Mouse (Mus musculus) spleen, adult 12 weeks (tissue): ENCODE results near the gene Prkcq.

Experiments used
- DNase-seq: peaks from one replicate; pipeline ENCODE4 v3.0.0; 2022; ENCODE audit warnings: low spot score

Gene Prkcq

GRCm38 (mm10) chr2:11219262-11219661 is 47.4 kb downstream of the Prkcq start:
- no peak for DNase-seq

- no peak for DNase-seq
These were observed 53.0 kb downstream of the Prkcq start for GRCm38 (mm10) chr2:11224808-11225484.

DNA sequence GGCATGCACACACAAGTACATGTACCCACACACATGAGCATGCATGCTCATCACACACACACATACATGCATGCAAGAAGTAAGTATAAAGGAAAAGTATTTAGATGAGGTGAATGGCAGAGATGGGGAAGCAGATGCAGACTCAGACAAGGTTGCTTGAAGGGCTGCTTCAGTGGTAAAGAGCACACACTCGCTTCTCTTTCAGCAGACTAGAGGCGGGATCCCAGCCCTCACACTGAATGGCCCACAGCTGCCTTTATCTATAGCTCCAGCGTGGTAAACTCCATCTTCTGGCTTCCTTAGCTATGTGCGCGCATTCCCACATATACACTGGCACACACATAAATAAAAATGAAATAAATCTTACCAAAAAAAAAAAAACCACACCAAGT is 53.6 kb downstream of the Prkcq start:
- no peak for DNase-seq

DNA sequence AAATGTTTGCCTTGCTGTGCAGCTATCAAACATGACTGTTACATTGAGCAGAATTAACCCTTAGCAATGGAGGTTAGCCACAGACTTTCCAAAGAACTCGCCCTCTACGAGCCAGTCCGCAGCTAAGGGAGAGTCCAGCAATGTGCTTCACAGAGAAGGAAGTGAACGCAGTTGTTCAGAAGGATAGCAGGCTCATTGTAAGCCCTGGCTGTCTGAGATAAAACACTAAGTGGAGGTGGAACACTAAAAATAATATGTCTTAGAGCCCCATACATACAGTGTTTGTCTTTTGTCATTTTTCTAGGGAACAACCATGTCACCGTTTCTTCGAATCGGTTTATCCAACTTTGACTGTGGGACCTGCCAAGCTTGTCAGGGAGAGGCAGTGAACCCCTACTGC is 54.6 kb downstream of the Prkcq start:
- DNase-seq, result no peak

- DNase-seq, result no peak
These were observed 57.2 kb downstream of the Prkcq start for GRCm38 (mm10) chr2:11229126-11229525.

DNA sequence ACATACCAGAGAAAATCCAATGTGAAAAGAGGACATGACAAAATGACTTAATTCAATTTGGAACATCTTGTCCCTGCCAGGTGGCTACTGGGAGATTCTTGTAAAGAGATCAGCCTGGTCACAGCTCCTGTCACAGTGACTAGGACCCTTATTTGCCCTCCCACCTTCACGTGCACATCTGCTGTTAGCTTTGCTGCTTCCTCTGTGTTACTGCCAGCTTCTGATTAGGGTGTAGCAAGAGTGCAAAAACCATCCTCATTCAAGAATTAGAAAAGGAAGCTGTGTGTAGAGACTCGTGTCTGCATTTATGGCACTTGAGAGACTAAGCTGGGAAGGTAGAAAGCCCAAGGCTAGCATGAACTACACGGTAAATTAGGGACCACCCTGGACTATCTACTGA is 59.2 kb downstream of the Prkcq start:
- no peak for DNase-seq

DNA sequence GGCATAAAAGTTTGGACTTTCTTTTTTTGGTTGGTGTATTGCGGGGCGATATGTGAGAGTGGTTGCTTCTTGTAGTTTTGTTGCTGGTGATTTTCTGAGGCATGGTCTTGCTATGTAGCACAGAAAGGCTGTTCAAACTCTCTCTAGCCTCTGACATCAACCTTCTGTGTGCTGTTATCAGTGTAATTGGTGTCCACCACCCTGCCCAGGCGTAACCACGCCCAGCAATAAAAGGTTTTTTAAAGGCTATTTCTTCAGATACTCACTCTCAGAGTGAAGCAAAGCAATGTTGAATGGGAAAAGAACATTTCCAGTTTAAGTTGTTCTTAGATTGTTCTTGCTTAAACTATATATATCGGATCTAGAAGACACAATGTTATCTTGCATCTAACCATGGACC is 60.1 kb downstream of the Prkcq start:
- no peak for DNase-seq

DNA sequence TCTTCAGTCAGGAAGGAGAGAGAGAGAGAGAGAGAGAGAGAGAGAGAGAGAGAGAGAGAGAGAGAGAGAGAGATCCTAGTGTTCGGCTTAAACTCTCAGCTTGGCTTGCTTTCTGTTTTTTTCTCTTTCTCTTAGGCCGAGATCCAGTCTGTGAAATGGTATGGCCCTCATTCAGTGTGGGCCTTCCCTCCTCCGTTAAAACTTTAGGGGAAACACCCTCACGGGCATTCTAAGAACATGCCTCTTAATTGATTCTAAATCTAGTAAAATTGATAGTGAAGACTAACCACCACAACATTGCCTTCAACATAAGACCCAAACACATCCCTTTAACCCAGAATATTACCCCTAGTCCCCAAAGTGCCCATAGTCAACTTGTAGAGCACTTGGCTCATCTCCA is 66.3 kb downstream of the Prkcq start:
- DNase-seq, result no peak

GRCm38 (mm10) chr2:11239523-11239922 is 67.6 kb downstream of the Prkcq start:
- no peak for DNase-seq

DNA sequence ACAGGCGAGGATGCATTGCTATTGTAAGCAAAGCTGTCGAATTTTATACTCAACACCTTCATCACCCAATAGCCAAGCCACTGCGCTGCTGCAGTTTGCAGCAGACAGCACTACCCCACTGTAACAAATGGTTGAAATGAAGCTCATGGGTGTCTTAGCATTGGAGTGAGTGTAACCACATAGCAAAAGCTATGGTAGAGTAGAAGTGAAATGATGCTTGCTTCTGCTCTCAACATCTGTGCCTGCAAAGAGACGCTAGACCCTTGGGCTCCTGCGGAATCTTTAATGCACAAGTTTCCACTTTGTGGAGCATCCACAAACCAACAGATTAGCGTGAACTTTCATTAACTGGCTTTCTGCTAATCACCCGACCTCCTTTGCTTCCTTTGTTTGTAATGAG is 74.0 kb downstream of the Prkcq start:
- no peak for DNase-seq

- DNase-seq, result peak; percentile 19
These were observed 82.0 kb downstream of the Prkcq start for GRCm38 (mm10) chr2:11253945-11254344.

- no peak for DNase-seq
These were observed 82.5 kb downstream of the Prkcq start for GRCm38 (mm10) chr2:11254446-11254845.

DNA sequence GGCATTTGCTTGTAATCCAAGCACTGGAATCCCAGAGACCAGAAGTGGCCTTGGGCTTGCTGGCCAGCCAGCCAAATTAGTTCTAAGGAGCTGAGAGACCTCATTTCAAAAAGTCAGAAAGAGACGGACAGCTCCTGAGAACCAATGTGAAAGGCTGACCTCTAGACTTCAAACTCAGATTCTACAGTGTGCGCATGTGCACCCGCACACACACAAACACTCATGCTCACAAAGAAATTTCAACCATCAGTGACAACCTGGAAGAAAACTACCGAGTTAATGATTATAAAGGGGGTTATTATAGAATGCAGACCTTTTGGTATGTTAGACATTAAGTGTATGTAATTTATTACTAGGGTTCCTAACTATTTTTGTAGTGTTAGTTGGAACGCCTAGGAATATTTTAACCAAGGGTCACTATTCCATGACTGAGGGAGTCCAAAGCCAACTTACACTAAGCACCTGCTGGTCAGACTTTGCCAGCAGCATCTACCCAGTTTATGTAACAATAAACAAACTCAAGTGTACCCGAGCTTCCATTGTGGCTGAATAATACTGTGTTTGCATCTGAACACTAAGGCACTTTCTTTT is 85.4 kb downstream of the Prkcq start:
- DNase-seq, result no peak

DNA sequence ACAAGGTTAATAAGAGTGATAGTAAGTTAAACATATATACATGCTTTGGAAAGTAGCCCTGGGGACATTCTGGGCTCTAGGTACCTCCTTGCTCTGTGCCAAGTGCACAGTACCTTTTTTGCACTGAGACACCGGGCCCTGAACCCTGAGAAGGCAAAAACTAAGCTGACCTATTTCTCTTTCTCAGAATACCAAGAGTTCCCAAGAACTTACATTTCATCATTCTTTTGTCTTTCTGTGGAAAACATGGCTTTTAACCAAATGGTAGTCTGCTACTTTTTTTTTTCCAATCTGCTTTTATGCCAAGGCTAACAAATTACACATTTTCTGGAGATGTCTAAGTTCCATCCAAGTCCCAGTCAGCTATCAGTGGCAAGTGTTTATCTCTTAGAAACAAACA is 86.3 kb downstream of the Prkcq start:
- DNase-seq, result no peak

DNA sequence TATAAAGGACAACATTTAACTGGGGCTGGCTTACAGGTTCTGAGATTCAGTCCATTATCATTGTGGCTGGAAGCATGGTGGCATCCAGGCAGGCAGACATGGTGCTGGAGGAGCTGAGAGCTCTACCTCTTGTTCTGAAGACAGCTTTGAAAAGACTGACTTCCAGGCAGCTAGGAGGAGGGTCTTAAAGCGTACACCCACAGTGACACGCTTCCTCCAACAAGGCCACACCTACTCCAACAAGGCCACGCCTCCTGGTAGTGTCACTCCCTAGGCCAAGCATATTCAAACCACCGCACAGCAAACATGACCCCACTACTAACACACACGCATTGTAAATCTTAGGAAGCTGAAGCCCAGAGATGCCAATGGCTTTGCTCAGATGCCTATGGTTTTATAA is 87.5 kb downstream of the Prkcq start:
- DNase-seq, result no peak

- no peak for DNase-seq
These were observed 92.9 kb downstream of the Prkcq start for GRCm38 (mm10) chr2:11264836-11265235.

DNA sequence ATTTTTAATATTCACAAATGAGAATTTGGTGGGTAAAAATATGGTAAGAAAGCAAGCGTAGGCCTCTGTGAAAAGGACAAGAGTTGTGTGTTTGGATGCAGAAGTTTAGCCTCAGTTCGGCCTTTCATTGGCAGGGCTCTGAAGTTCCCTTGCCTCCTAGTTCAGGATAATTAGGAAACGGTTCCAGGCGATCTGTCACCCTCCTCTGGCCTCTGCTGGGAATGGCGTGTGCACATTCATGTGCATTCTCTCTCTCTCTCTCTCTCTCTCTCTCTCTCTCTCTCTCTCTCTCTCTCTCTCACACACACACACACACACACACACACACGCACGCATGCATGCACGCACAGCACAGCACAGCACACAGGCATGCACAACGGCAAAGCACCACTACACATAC is 93.5 kb downstream of the Prkcq start:
- DNase-seq, result no peak

DNA sequence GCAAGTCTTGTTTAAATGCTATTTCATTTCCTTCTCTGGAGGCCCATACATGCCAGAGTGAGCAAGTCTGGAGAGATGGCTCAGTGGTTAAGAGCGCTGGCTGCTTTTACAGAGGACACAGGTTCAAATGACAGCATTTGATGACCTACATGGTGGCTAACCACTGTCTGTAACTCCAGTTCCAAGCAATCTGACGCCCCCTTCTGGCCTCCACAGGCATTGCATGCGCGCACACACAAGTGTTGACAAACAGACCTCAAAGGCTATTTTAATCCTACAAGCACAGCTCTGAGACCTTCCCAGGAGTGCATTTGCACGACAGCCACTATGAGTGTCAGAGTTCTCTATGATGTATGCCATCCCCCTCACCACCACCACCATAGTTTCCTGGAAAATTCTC is 94.4 kb downstream of the Prkcq start:
- DNase-seq, result peak; percentile 29

GRCm38 (mm10) chr2:11278965-11279364 is 107.1 kb downstream of the Prkcq start:
- DNase-seq, result no peak

DNA sequence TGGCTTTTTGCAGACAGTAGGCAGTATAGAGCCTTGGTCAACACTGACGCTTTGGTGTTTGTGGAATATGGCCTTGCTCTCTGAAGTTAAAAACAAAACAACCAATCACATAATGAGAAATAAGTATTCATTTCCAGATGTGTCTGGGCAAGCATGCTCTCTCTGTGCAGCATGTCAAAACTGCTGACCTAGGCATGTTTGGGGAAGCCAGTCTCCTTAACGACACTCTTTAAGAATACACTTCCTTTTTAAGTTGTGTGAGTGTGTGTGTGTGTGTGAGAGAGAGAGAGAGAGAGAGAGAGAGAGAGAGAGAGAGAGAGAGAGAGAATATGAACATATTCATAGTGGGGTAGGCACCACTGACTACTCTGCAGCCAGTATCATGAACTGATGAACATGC is 108.3 kb downstream of the Prkcq start:
- DNase-seq, result no peak

DNA sequence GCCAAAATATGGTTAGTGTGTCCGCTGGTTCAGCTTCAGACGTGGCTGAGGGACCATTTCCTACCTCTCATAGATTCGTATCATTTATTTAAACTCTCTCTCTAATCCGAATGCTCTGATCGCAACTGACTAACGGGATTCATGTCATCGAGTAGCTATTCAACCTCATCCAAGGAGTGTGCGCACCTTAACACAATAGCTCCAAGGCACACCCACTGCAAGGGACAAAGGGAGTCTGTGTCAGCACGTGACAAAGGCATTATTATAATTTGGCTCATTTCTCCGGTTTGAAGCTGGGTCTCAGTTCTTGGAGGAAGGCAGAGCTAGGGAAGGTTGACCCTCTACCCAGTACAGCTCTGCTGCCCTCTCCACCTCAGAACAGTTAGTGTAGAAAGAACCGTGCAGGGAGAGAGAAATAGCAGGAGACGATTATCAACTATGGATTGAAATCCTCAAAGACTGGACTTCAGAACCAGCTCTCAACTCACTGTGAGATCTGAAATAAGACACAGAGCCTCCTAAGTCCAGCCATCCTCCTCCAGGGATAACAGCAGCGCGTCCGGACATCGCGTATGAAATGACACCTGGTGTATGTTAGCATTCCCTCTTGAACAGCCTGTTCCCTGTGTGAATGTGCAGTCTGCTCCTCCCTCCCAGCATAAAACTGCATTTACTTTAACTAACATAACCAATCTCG is 116.1 kb downstream of the Prkcq start:
- DNase-seq, result no peak

DNA sequence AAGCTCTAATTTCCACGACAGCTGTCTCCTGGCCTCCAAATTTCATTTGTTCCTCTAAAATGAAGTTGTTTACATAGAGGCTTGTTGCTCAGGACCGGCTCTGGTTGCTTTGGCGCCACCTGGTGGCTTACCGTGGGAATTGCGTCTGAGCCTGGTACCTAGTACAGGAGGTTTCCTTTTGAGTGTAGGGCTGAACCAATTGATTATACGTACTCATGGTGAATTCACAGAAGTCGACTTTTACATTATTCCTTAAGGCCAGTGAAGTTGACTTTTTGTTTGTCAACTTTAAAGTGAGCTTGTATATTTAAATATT is 116.6 kb downstream of the Prkcq start:
- DNase-seq, result peak; percentile 63

DNA sequence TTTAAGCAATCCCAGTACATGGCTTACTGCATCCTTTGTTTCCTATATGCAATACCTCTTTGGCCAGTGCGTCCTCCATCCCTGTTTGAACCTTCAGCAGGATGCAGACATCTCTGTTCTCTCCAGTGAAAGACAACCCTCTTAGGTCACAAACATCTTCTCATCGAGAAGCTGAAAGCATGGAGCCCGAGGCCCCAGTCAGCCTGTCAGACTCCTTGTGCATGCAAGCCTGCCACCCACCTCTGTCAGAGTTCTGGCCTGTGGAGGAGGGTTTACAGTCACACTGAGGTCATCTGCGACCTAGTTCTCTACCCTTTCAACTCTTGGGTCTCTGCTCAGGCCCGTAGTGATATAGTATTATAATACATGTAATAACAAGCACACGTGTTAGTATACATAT is 119.0 kb downstream of the Prkcq start:
- DNase-seq, result no peak
